Mouse (Mus musculus) midbrain, embryonic 15.5 days (tissue): ENCODE measurements around the gene Aplnr. TPM values are rescaled to one million over a fixed set of nuclear protein-coding genes. Genes with fewer than 3 reads are reported as not detected.

Experiments
- ATAC-seq: fragments of 200-750 bp; cut with Nextera tagmentation; replicated peaks from 2 replicates; pipeline ENCODE4 v1.8.0; 2017; ENCODE audit warnings: moderate TSS enrichment
- H3K27ac ChIP-seq: fragments of 300-500 bp; sonication (generic); 2 replicates; pipeline ENCODE4 v1.5.1; 2015; ENCODE audit warnings: mild to moderate bottlenecking, inconsistent platforms
- H3K27me3 ChIP-seq: fragments of 300-500 bp; sonication (generic); replicated peaks from 2 replicates; pipeline ENCODE4 v1.6.1; 2015; ENCODE audit warnings: inconsistent platforms
- H3K36me3 ChIP-seq: fragments of 300-500 bp; sonication (generic); replicated peaks from 2 replicates; pipeline ENCODE4 v1.6.1; 2015; ENCODE audit warnings: inconsistent platforms
- H3K4me1 ChIP-seq: fragments of 300-500 bp; sonication (generic); 2 replicates; pipeline ENCODE4 v1.6.1; 2015; ENCODE audit warnings: inconsistent platforms
- H3K4me2 ChIP-seq: fragments of 300-500 bp; sonication (generic); 2 replicates; pipeline ENCODE4 v1.6.1; 2015; ENCODE audit warnings: inconsistent platforms, mild to moderate bottlenecking, moderate library complexity
- H3K4me3 ChIP-seq: fragments of 300-500 bp; sonication (generic); 2 replicates; pipeline ENCODE4 v1.5.1; 2015; ENCODE audit warnings: mild to moderate bottlenecking, inconsistent platforms
- H3K9ac ChIP-seq: fragments of 300-500 bp; sonication (generic); 2 replicates; pipeline ENCODE4 v1.6.1; 2015; ENCODE audit warnings: mild to moderate bottlenecking, inconsistent platforms
- H3K9me3 ChIP-seq: fragments of 300-500 bp; sonication (generic); 2 replicates; pipeline ENCODE4 v1.6.1; 2016; ENCODE audit warnings: inconsistent platforms
- WGBS: fragments of 180-500 bp; shearing (Covaris S2); methylation state at CpG from one replicate; pipeline ENCODE4 v1.1.7; 2015; ENCODE audit warnings: mixed read lengths; 5-methylcytosine and 5-hydroxymethylcytosine counted together
- polyA plus RNA-seq: library from polyadenylated mRNA; unstranded; fragments of >200 nt; fragmentation: Nextera tagmentation; extraction: Ambion mirVana; gene quantifications from 2 replicates; pipeline ENCODE4 v1.2.1, GENCODE M21; 2015

Aplnr gene
- polyA plus RNA-seq, 1 experiment from 2014 or later, result 30.6 TPM

- H3K4me3 ChIP-seq, result no peak overlapping the region
- H3K36me3 ChIP-seq, result no peaks in the 10 kb centered on the region
- no peaks in the 10 kb centered on the region for H3K27me3 ChIP-seq
- no peak overlapping the region for H3K9ac ChIP-seq
- WGBS, result 52% methylated on average over 7 of the region's 7 CpGs
- peaks cover 13% of the 10 kb centered on the region for H3K4me1 ChIP-seq
- no peaks in the 10 kb centered on the region for H3K9me3 ChIP-seq
- no peak overlapping the region for H3K27ac ChIP-seq
- no peak for ATAC-seq
- no peak overlapping the region for H3K4me2 ChIP-seq
These were observed 27.5 kb downstream of the Aplnr start for GRCm38 (mm10) chr2:85163311-85164047.

GRCm38 (mm10) chr2:85167624-85168023 lies 31.6 kb downstream of the Aplnr start:
- WGBS, result 87% methylated on average over 1 of the region's 1 CpGs
- no peak overlapping the region for H3K4me2 ChIP-seq
- no peaks in the 10 kb centered on the region for H3K9me3 ChIP-seq
- no peaks in the 10 kb centered on the region for H3K4me1 ChIP-seq
- no peaks in the 10 kb centered on the region for H3K27me3 ChIP-seq
- H3K27ac ChIP-seq, result no peak overlapping the region
- no peak overlapping the region for H3K9ac ChIP-seq
- H3K36me3 ChIP-seq, result no peaks in the 10 kb centered on the region
- ATAC-seq, result no peak
- no peak overlapping the region for H3K4me3 ChIP-seq

- no peak overlapping the region for H3K9ac ChIP-seq
- 100% methylated on average over 1 of the region's 1 CpGs for WGBS
- no peak overlapping the region for H3K4me3 ChIP-seq
- no peak for ATAC-seq
- no peaks in the 10 kb centered on the region for H3K9me3 ChIP-seq
- H3K27me3 ChIP-seq, result no peaks in the 10 kb centered on the region
- H3K27ac ChIP-seq, result no peak overlapping the region
- no peak overlapping the region for H3K4me2 ChIP-seq
- no peaks in the 10 kb centered on the region for H3K4me1 ChIP-seq
- no peaks in the 10 kb centered on the region for H3K36me3 ChIP-seq
These were observed 32.3 kb downstream of the Aplnr start for GRCm38 (mm10) chr2:85168327-85168726.

- ATAC-seq, result no peak
- H3K4me2 ChIP-seq, result no peak overlapping the region
- H3K27me3 ChIP-seq, result no peaks in the 10 kb centered on the region
- no peaks in the 10 kb centered on the region for H3K9me3 ChIP-seq
- H3K27ac ChIP-seq, result no peak overlapping the region
- no peaks in the 10 kb centered on the region for H3K4me1 ChIP-seq
- no peak overlapping the region for H3K9ac ChIP-seq
- H3K4me3 ChIP-seq, result no peak overlapping the region
- no peaks in the 10 kb centered on the region for H3K36me3 ChIP-seq
- 75% methylated on average over 3 of the region's 3 CpGs for WGBS
These were observed 36.2 kb downstream of the Aplnr start for GRCm38 (mm10) chr2:85172071-85172762.

GRCm38 (mm10) chr2:85172763-85173103 lies 36.7 kb downstream of the Aplnr start:
- WGBS, result 77% methylated on average over 2 of the region's 2 CpGs
- ATAC-seq, result no peak

GRCm38 (mm10) chr2:85173545-85173944 lies 37.5 kb downstream of the Aplnr start:
- H3K4me2 ChIP-seq, result no peak overlapping the region
- no peaks in the 10 kb centered on the region for H3K4me1 ChIP-seq
- no peak overlapping the region for H3K4me3 ChIP-seq
- H3K36me3 ChIP-seq, result no peaks in the 10 kb centered on the region
- ATAC-seq, result no peak
- H3K9ac ChIP-seq, result no peak overlapping the region
- 76% methylated on average over 6 of the region's 6 CpGs for WGBS
- no peaks in the 10 kb centered on the region for H3K27me3 ChIP-seq
- H3K9me3 ChIP-seq, result no peaks in the 10 kb centered on the region
- no peak overlapping the region for H3K27ac ChIP-seq

More at GRCm38 (mm10) chr2:85172763-85173103, 36.7 kb downstream of the Aplnr start:
- Histone ChIP-seq H3K9ac (no peak overlapping the region), H3K9me3 (no peaks in the 10 kb centered on the region), H3K4me1 (no peaks in the 10 kb centered on the region), H3K4me3 (no peak overlapping the region), H3K36me3 (no peaks in the 10 kb centered on the region), H3K27ac (no peak overlapping the region), H3K4me2 (no peak overlapping the region), H3K27me3 (no peaks in the 10 kb centered on the region)

GRCm38 (mm10) chr2:85178139-85178800 lies 42.2 kb downstream of the Aplnr start:
- no peaks in the 10 kb centered on the region for H3K9me3 ChIP-seq
- WGBS, result 78% methylated on average over 4 of the region's 4 CpGs
- ATAC-seq, result no peak

GRCm38 (mm10) chr2:85187582-85188151 lies 51.6 kb downstream of the Aplnr start:
- H3K36me3 ChIP-seq, result peaks cover 8% of the 10 kb centered on the region; the same call in 1 of the 2 replicates
- no peaks in the 10 kb centered on the region for H3K4me1 ChIP-seq
- no peak for ATAC-seq
- H3K4me3 ChIP-seq, result no peak overlapping the region
- H3K27me3 ChIP-seq, result no peaks in the 10 kb centered on the region
- no peak overlapping the region for H3K9ac ChIP-seq
- 87% methylated on average over 6 of the region's 6 CpGs for WGBS
- no peak overlapping the region for H3K27ac ChIP-seq
- H3K9me3 ChIP-seq, result no peaks in the 10 kb centered on the region
- H3K4me2 ChIP-seq, result no peak overlapping the region

More at GRCm38 (mm10) chr2:85178139-85178800, 42.2 kb downstream of the Aplnr start:
- Histone ChIP-seq H3K9ac (no peak overlapping the region), H3K4me1 (no peaks in the 10 kb centered on the region), H3K4me3 (no peak overlapping the region), H3K4me2 (no peak overlapping the region), H3K27me3 (no peaks in the 10 kb centered on the region), H3K27ac (no peak overlapping the region), H3K36me3 (no peaks in the 10 kb centered on the region)

Other genes starting within 250 kb of the Aplnr start
- gene Rtn4rl2, start 249.5 kb upstream of the Aplnr start, polyA plus RNA-seq, result 4.9 and 6.0 TPM in 2 replicates
- gene Slc43a3, start 199.6 kb upstream of the Aplnr start, polyA plus RNA-seq, result 3.8 and 5.6 TPM in 2 replicates
- 0.35 and 0.42 TPM in 2 replicates for gene Prg2, start 155.8 kb upstream of the Aplnr start, polyA plus RNA-seq
- gene Prg3, start 148.0 kb upstream of the Aplnr start, polyA plus RNA-seq, result not detected in 2 replicates
- gene Ssrp1, start 99.0 kb upstream of the Aplnr start, polyA plus RNA-seq, result 180 and 191 TPM in 2 replicates
- 2.2 and 2.9 TPM in 2 replicates for gene P2rx3, start 98.8 kb upstream of the Aplnr start, polyA plus RNA-seq
- 24.3 and 25.3 TPM in 2 replicates for gene Tnks1bp1, start 88.2 kb upstream of the Aplnr start, polyA plus RNA-seq
- 14.5 and 15.0 TPM in 2 replicates for gene Lrrc55, start 61.0 kb downstream of the Aplnr start, polyA plus RNA-seq
- gene Olfr987, start 203.1 kb downstream of the Aplnr start, polyA plus RNA-seq, result not detected in 2 replicates
- not detected in 2 replicates for gene Olfr988, start 227.0 kb downstream of the Aplnr start, polyA plus RNA-seq